Mouse (Mus musculus) neural tube, embryonic 14.5 days (tissue): ENCODE results near the gene Rnf157. TPM values are rescaled to one million over a fixed set of nuclear protein-coding genes. Genes with fewer than 3 reads are reported as not detected.

Experiments used
- ATAC-seq: fragments of 200-750 bp; cut with Nextera tagmentation; 2 replicates; pipeline ENCODE4 v1.8.0; 2017; ENCODE audit warnings: low read depth, mild to moderate bottlenecking, moderate TSS enrichment, moderate library complexity
- H3K27ac ChIP-seq: fragments of 300-500 bp; sonication (generic); 2 replicates; pipeline ENCODE4 v1.5.1; 2014; ENCODE audit warnings: low read depth, mild to moderate bottlenecking, control low read depth, low read length, moderate library complexity, mixed read lengths
- H3K27me3 ChIP-seq: fragments of 300-500 bp; sonication (generic); 2 replicates; pipeline ENCODE4 v1.6.1; 2014; ENCODE audit warnings: low read length; ENCODE audit not compliant: control insufficient read depth, insufficient read depth
- H3K36me3 ChIP-seq: fragments of 300-500 bp; sonication (generic); 2 replicates; pipeline ENCODE4 v1.6.1; 2014; ENCODE audit warnings: low read length, mixed read lengths; ENCODE audit not compliant: control insufficient read depth, insufficient read depth
- H3K4me1 ChIP-seq: fragments of 300-500 bp; sonication (generic); 2 replicates; pipeline ENCODE4 v1.6.1; 2014; ENCODE audit warnings: low read length; ENCODE audit not compliant: control insufficient read depth, insufficient read depth
- H3K4me2 ChIP-seq: fragments of 300-500 bp; sonication (generic); 2 replicates; pipeline ENCODE4 v1.6.1; 2014; ENCODE audit warnings: mild to moderate bottlenecking, low read depth, low read length, control low read depth
- H3K4me3 ChIP-seq: fragments of 300-500 bp; sonication (generic); 2 replicates; pipeline ENCODE4 v1.5.1; 2014; ENCODE audit warnings: low read depth, low read length, control low read depth, mixed read lengths
- H3K9ac ChIP-seq: fragments of 300-500 bp; sonication (generic); replicated peaks from 2 replicates; pipeline ENCODE4 v1.6.1; 2014; ENCODE audit warnings: low read depth, mild to moderate bottlenecking, control low read depth, low read length, mixed read lengths
- H3K9me3 ChIP-seq: fragments of 300-500 bp; sonication (generic); 2 replicates; pipeline ENCODE4 v1.6.1; 2016; ENCODE audit warnings: low read length; ENCODE audit not compliant: control insufficient read depth
- WGBS: fragments of 180-500 bp; shearing (Covaris S2); extraction: QIAGEN DNeasy Blood & Tissue Kit; methylation state at CpG from one replicate; pipeline ENCODE4 v1.1.7; 2014; 5-methylcytosine and 5-hydroxymethylcytosine counted together
- polyA plus RNA-seq: library from polyadenylated mRNA; unstranded; fragments of >200 nt; fragmentation: Nextera tagmentation; extraction: Ambion mirVana; gene quantifications from 2 replicates; pipeline ENCODE4 v1.2.1, GENCODE M21; 2014

Gene Rnf157
- polyA plus RNA-seq, 1 experiment from 2014 or later: 63.5 TPM

GRCm38 (mm10) chr11:116332983-116333270, 79.9 kb downstream of the Rnf157 start:
- peaks cover 27% of the 10 kb centered on the region for H3K4me1 ChIP-seq
- no peak overlapping the region; the same call in 1 of the 2 replicates for H3K27ac ChIP-seq
- 69% methylated on average over 3 of the region's 3 CpGs for WGBS

GRCm38 (mm10) chr11:116332232-116332982, 80.4 kb downstream of the Rnf157 start:
- H3K27ac ChIP-seq: peak overlapping the region; percentile 44; the same call in 1 of the 2 replicates
- H3K9me3 ChIP-seq: no peaks in the 10 kb centered on the region
- 0 out of 2 replicates have a peak overlapping the region, but pooled peaks have one; percentile 14 for H3K4me2 ChIP-seq
- H3K4me3 ChIP-seq: no peak overlapping the region
- ATAC-seq: peak; percentile 38
- no peak overlapping the region for H3K9ac ChIP-seq
- H3K36me3 ChIP-seq: no peaks in the 10 kb centered on the region
- H3K4me1 ChIP-seq: peaks cover 27% of the 10 kb centered on the region
- H3K27me3 ChIP-seq: no peaks in the 10 kb centered on the region; the same call in 1 of the 2 replicates
- 16% methylated on average over 15 of the region's 19 CpGs for WGBS

More at GRCm38 (mm10) chr11:116332983-116333270, 79.9 kb downstream of the Rnf157 start:
- H3K9me3 ChIP-seq: no peaks in the 10 kb centered on the region
- no peaks in the 10 kb centered on the region for H3K36me3 ChIP-seq
- no peaks in the 10 kb centered on the region; the same call in 1 of the 2 replicates for H3K27me3 ChIP-seq
- H3K4me2 ChIP-seq: 0 out of 2 replicates have a peak overlapping the region, but pooled peaks have one; percentile 3
- H3K4me3 ChIP-seq: no peak overlapping the region
- no peak overlapping the region for H3K9ac ChIP-seq
- no peak for ATAC-seq

GRCm38 (mm10) chr11:116330211-116330518, 82.7 kb downstream of the Rnf157 start:
- 56% methylated on average over 7 of the region's 7 CpGs for WGBS
- no peak overlapping the region for H3K9ac ChIP-seq

GRCm38 (mm10) chr11:116329314-116330210, 83.3 kb downstream of the Rnf157 start:
- ATAC-seq: peak; percentile 65
- Histone ChIP-seq H3K4me2 (no peak overlapping the region), H3K9me3 (no peaks in the 10 kb centered on the region), H3K27ac (peak overlapping the region; percentile 76), H3K4me1 (peaks cover 21% of the 10 kb centered on the region), H3K36me3 (no peaks in the 10 kb centered on the region), H3K4me3 (no peak overlapping the region), H3K27me3 (no peaks in the 10 kb centered on the region; the same call in 1 of the 2 replicates), H3K9ac (0 out of 2 replicates have a peak overlapping the region, but pooled peaks have one; percentile 21)
- WGBS: 31% methylated on average over 18 of the region's 18 CpGs

More at GRCm38 (mm10) chr11:116330211-116330518, 82.7 kb downstream of the Rnf157 start:
- H3K4me2 ChIP-seq: no peak overlapping the region
- peaks cover 21% of the 10 kb centered on the region for H3K4me1 ChIP-seq
- no peaks in the 10 kb centered on the region for H3K36me3 ChIP-seq
- H3K27ac ChIP-seq: peak overlapping the region; percentile 76
- H3K4me3 ChIP-seq: no peak overlapping the region
- no peaks in the 10 kb centered on the region; the same call in 1 of the 2 replicates for H3K27me3 ChIP-seq
- no peaks in the 10 kb centered on the region for H3K9me3 ChIP-seq
- no peak for ATAC-seq

GRCm38 (mm10) chr11:116326963-116327603, 85.7 kb downstream of the Rnf157 start:
- Histone ChIP-seq H3K4me1 (peaks cover 17% of the 10 kb centered on the region), H3K36me3 (no peaks in the 10 kb centered on the region), H3K27me3 (no peaks in the 10 kb centered on the region), H3K27ac (no peak overlapping the region), H3K4me3 (no peak overlapping the region), H3K4me2 (no peak overlapping the region), H3K9ac (no peak overlapping the region), H3K9me3 (no peaks in the 10 kb centered on the region)
- 78% methylated on average over 7 of the region's 7 CpGs for WGBS
- ATAC-seq: no peak

- Histone ChIP-seq H3K4me3 (peak overlapping the region; percentile 32), H3K4me2 (peak overlapping the region; percentile 91), H3K4me1 (peaks cover 5% of the 10 kb centered on the region; the same call in 1 of the 2 replicates), H3K27me3 (no peaks in the 10 kb centered on the region), H3K36me3 (no peaks in the 10 kb centered on the region), H3K27ac (no peak overlapping the region), H3K9ac (peak overlapping the region; percentile 54), H3K9me3 (no peaks in the 10 kb centered on the region)
- 2% methylated on average over 41 of the region's 41 CpGs for WGBS
- peak; percentile 80 for ATAC-seq
Measured at GRCm38 (mm10) chr11:116318719-116319659, 93.8 kb downstream of the Rnf157 start.

GRCm38 (mm10) chr11:116312359-116312758, 100.5 kb downstream of the Rnf157 start:
- H3K27me3 ChIP-seq: no peaks in the 10 kb centered on the region
- no peak overlapping the region for H3K4me2 ChIP-seq
- no peak overlapping the region for H3K9ac ChIP-seq
- no peak for ATAC-seq
- H3K27ac ChIP-seq: no peak overlapping the region
- no peaks in the 10 kb centered on the region for H3K36me3 ChIP-seq
- no peaks in the 10 kb centered on the region for H3K9me3 ChIP-seq
- H3K4me1 ChIP-seq: no peaks in the 10 kb centered on the region
- H3K4me3 ChIP-seq: no peak overlapping the region
- 62% methylated on average over 8 of the region's 8 CpGs for WGBS

- no peak overlapping the region for H3K4me3 ChIP-seq
- H3K4me1 ChIP-seq: no peaks in the 10 kb centered on the region
- H3K27ac ChIP-seq: peak overlapping the region; percentile 25; the same call in 1 of the 2 replicates
- H3K9ac ChIP-seq: no peak overlapping the region
- no peak overlapping the region for H3K4me2 ChIP-seq
- ATAC-seq: no peak
- no peaks in the 10 kb centered on the region for H3K9me3 ChIP-seq
- no peaks in the 10 kb centered on the region for H3K36me3 ChIP-seq
- WGBS: 34% methylated on average over 8 of the region's 8 CpGs
- H3K27me3 ChIP-seq: no peaks in the 10 kb centered on the region
Measured at GRCm38 (mm10) chr11:116311169-116311568, 101.7 kb downstream of the Rnf157 start.
